Mouse (Mus musculus): ENCODE results near the gene Cckbr.
"Not testable (repeated sequence)": the region's sequence is repeated elsewhere in the genome, so short reads cannot be mapped to it uniquely, and the experiment has no call there.

Cckbr gene

DNA sequence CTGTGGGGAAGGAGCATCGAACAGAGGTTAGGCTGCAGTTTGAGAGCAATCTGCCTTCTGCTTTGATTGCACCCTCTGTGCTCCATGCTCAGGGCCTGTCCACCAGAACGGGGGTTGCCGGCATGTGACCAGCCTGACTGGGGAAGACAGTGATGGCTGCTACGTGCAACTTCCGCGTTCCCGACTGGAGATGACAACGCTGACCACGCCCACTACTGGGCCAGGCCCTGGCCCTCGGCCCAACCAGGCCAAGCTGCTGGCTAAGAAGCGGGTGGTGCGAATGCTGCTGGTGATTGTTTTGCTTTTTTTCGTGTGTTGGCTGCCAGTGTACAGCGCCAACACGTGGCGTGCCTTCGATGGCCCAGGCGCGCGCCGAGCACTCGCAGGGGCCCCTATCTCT is 9.3 kb downstream of the Cckbr start:
- DNase-seq (ENCODE audit: low read depth in 1 of 2, low spot score in 2 of 2): no peak

DNA sequence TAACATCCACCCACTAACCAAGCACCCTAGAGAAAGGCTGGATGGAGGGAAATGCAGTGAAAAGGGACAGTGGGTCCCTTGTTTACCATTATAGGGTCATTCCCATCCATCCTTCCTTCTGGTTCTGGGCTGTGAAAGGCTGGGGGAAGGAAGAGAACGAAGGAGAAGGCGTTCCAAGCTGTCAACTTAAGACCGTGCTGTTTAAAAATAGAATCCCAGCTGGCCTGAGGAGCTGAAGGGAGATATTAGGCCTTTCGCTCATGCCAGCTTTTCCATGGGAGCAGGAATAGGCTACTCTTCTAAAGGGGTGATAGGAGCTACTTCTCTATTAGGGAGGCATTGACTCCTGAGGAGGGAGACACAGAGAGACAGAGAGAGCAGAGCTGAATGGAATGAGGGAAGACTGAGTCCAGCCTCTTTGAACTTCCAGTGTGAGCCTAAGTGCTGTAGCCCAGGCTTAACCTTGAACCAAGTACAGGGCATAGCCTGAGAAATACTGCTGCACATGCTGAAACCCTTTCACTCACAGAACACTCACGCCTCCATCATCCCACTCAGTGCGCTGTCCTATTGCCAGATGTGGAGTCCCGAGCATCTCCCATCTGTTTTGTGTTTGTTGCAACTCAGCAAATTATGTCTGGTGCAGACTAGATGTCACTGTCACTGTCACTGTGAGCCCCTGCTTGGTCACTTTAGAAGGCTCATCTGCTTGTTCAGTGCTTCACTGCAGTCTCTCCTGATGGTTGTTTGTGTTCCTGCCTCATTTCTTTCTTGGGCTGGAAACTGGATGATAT is 12.6 kb downstream of the Cckbr start:
- DNase-seq (ENCODE audit: low read depth in 1 of 2, low spot score in 2 of 2): no peak

DNA sequence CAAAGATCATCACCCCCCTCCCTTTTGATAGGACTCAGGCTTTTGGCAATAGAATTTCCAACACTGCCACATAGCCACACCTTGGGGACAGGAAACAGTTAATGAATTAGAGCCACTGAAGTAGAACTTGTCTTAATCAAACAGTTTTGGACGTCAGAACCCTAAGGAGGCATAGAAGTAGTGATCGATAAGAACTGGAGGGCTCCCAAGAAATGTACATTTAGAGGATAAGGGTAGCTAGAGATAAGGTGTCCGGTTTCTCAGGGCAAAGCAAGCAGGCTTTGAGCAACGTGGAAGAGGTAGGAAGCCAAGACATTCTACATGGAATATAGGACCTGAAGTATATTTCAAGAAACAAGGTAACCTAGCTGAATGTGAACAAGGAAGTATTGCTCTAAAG is 15.9 kb downstream of the Cckbr start:
- no peak for DNase-seq (ENCODE audit: low read depth in 1 of 2, low spot score in 2 of 2)

DNA sequence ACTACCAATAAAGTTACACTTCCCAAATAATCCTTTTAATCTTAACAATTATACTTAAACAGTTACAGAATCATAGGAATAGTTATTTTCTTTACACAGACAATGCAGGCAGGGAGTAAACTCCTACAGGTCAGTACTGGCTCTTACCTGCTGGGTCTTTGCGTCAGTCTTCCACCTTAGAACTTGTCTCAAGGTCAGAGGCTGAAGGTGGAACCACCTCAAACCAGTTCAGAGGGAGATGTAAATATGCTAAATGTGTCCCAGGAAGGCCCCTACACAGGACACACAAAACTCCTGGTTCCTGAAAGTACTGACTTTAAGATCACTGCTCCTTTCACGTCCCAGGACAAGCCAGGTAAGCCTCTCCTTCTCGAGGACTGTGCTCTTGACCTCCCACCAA is 19.5 kb downstream of the Cckbr start:
- DNase-seq (ENCODE audit: low read depth in 1 of 2, low spot score in 2 of 2): no peak

DNA sequence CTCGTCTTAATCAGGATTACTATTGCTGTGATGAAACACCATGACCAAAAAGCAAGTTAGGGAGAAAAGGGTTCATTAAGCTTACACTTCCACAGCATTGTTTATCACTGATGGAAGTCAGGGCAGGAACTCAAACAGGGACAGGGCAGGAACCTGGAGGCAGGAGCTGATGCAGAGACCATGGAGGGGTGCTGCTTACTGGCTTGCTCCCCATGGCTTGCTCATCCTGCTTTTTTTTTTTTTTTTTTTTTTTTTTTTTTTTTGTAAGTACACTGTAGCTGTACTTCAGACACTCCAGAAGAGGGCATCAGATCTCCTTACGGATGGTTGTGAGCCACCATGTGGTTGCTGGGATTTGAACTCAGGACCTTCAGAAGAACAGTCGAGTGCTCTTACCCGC is 27.8 kb downstream of the Cckbr start:
- DNase-seq (ENCODE audit: low read depth in 1 of 2, low spot score in 2 of 2): not testable (repeated sequence)

DNA sequence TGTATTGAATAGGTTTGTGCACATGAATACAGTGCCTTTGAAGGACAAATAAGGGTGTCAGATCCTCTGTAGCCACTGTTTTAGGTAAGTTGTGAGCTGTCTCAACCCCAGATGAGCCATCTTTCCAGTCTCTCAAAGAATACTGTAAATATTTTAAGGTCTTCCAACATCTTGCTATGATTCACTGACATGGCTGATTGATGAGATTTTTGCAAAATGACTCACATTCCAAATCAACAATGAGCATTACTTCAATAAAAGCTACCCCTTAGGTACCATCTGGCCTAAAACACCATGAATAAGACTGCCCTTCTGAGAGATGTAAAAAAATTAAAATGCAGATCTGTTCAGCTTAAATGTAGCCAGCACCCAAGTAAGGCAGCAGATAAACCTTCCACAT is 33.0 kb downstream of the Cckbr start:
- no peak for DNase-seq (ENCODE audit: low read depth in 1 of 2, low spot score in 2 of 2)

DNA sequence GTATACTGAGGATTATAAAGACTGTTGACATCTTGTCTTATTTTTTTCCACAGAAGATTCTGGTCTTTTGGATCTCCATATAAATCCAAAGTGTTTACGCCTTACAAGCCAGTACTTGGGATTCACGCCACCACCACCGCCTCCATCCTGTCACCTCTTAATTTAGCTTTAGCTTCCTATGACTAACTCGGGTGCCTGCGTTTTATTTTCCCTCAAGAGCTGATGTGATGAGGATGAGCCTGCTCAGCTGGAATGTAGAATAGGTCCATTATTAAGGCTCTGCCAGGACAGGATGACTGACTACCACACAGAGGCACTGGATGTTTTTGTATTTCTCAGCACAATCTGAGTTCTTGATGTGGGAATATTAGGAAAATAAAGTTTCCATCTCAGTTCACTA is 40.0 kb downstream of the Cckbr start:
- DNase-seq (ENCODE audit: low read depth in 1 of 2, low spot score in 2 of 2): not testable (repeated sequence)

DNA sequence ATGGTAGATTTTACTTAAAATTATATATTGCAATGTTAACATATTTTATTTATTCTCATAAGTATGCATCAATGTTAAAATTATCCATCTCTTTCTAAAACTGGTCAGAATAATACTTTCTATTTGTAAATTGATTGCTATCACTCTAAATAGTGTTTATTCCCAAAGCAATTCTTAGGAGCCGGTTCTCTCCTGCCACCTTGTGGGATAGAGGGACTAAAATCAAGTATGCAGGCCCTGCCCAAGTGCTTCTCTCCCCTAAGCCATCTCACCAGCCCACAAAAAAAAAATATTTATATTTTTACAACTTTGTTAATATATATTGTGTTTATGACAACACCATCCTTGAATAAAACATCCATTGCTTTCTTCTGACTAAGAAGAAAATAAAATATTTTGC is 47.1 kb downstream of the Cckbr start:
- DNase-seq (ENCODE audit: low read depth in 1 of 2, low spot score in 2 of 2): no peak

DNA sequence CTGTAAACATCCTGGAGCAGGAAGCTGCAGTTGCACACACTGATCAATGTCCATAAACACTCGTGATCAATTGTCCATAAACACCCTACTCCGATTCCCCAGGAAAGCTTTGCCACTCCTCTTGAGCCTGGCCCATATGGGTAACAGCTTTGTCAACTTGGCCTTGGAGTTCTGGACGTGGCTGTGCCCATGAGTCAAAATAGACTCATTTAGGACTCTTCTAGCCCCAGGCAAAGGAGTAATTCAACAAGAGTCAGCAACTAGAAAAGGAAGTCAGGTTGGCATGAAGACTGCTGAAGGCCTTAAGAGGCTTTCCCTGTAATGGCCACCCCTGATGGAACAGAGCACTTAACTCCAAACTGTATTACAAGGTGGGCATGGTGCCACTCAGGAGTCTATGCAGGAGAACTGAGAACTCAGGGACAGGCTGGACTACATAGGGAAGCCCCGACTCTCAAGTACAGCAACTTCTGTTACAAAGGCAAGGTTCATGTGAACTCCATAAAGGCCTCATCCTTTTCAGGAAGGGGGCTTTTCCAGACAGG is 49.3 kb downstream of the Cckbr start:
- no peak for DNase-seq (ENCODE audit: low read depth in 1 of 2, low spot score in 2 of 2)

DNA sequence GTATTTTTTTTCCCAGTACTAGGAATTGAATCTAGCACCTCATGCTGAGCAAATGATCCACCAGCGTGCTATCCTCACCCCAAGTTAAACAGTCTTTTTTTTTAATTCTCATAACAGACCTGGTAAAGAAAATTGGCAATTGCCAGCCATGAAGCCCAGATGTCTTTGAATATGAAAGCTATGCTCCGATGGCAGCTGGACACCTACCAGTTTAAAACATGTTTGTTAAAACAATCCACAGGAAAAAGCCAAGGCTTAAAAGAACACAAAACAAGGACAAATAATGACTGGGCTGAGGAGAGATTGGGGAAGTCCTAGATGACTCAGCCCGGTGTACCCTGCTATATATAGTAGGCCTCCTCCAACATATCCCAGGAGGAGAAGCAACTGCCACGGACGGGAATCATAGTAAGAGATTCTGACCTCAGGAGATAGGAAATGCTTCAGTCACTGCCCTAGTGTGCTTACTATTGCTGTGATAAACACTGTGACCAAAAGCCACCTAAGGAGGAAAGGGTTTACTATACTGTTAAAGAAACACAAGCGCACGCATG is 49.9 kb downstream of the Cckbr start:
- DNase-seq (ENCODE audit: low read depth in 1 of 2, low spot score in 2 of 2): no peak

DNA sequence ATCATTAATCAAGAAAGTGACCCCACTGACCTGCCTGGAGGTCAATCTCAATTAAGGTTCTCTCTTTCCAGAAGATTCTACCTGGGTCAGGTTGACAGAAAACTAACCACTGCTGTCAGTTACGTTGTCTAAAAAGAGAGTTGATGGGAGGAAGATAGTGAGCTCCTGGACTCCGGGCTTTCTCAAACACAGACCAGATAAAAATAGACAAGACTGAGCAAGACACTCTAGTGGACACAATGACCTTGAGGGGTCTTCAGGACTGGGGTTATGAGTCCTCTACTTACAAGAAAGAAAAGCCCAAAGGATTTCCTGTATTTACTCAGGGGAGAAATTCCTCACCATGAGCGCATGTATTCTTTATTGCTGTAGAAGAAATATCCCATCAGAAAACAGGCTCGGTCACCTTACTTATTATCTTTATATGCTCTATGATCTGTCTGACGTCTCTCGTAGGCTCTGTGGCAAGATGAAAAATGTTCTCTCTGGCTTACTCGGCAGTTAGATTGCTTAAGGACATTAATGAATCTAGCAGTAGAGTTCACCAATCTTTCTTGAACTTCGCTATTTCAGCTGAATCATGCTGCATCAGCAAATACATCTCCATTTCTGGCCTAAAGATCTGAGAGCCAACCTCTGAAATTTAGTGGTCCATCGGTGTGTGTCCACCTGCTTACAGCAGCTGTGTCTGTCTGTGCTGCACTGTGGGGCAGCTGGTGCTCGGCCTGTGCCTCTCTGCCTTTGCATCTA is 51.3 kb downstream of the Cckbr start:
- no peak for DNase-seq (ENCODE audit: low read depth in 1 of 2, low spot score in 2 of 2)

DNA sequence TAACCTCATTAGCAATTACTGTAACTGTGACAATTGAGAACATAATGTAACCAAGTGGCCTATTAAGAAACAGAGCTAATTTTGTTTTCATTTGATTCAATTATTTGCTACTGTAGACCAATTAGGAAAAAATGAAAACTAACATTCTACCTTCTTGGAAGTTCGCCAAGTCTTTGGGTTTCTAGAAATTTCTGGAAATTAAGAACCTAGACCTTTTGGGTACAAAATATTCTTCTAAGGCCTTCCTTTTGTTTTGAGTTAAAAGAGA is 51.8 kb downstream of the Cckbr start:
- no peak for DNase-seq (ENCODE audit: low read depth in 1 of 2, low spot score in 2 of 2)

DNA sequence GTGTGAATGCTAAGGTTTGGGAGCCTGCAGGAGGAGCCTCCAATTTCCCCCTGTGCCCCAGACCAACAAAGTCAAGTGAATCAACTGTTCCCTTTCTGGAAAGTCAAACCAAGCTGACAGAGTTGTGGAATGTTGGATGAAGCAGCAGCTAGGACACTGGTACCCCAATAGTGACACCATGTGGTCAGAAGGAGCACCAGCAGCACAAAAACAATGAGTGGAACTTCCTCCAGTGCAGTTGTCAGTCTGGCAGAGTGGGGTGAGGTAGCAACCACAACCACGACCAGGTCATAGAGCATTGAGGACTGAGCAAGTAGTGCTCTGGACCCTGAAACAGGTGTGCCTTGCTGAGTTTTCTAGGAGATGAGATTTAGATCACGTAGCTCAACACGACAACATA is 52.3 kb downstream of the Cckbr start:
- DNase-seq (ENCODE audit: low read depth in 1 of 2, low spot score in 2 of 2): no peak

DNA sequence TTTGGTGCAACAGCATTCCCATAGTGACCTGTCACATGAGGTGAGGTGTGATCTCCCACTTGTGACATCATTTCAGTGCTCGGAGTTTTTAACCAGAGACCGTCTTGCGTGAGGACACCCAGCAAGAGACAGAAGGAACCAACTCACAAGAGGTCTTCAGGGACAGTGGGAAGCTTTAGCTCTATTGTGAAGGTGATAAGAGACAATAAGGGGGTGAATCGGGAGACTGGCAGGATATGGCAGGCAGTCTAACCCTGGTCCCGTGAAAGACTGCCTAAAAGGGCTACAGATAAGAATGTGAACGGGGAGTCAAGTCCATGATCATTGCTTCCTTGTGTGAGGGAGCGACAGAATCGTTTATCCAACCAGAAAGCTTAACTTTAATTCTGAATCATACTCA is 52.8 kb downstream of the Cckbr start:
- DNase-seq (ENCODE audit: low read depth in 1 of 2, low spot score in 2 of 2): no peak

DNA sequence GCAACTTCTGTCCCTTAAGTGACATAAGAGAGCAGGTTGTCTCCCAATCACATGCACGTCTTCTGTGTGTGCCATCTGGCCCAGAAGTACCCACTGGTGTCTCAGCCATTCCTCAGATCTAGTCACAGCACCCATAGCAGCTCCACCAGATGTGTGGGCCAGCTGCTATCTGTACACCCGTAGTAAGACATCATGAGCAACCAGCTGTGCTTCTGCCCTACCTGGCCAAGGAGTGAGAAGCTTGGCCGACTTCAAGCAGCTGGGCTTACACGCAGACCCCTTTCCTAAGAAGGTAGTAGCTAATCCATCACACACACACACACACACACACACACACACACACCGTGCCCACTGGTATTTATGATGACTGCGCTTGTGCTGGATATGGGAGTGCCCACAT is 53.7 kb downstream of the Cckbr start:
- DNase-seq (ENCODE audit: low read depth in 1 of 2, low spot score in 2 of 2): no peak

DNA sequence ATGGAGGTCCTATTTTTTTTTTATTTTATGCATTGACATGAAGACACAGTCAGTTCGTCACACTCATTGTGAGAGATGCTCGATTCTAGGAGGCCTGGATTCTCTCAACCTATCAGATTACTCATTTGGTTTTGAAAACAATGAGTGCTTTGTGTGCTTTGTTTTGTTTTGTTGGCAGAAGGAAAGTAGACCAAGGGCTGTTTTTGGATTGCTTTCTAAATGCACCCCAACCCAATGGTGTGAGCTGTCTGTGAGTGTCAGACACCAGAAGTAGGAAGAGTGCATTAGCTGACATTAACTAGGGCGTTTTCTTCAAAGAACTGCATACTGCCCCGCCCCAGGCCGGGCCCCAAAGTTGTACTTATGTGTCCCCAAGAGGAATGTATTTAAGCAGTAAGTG is 54.5 kb downstream of the Cckbr start:
- DNase-seq (ENCODE audit: low read depth in 1 of 2, low spot score in 2 of 2): no peak

DNA sequence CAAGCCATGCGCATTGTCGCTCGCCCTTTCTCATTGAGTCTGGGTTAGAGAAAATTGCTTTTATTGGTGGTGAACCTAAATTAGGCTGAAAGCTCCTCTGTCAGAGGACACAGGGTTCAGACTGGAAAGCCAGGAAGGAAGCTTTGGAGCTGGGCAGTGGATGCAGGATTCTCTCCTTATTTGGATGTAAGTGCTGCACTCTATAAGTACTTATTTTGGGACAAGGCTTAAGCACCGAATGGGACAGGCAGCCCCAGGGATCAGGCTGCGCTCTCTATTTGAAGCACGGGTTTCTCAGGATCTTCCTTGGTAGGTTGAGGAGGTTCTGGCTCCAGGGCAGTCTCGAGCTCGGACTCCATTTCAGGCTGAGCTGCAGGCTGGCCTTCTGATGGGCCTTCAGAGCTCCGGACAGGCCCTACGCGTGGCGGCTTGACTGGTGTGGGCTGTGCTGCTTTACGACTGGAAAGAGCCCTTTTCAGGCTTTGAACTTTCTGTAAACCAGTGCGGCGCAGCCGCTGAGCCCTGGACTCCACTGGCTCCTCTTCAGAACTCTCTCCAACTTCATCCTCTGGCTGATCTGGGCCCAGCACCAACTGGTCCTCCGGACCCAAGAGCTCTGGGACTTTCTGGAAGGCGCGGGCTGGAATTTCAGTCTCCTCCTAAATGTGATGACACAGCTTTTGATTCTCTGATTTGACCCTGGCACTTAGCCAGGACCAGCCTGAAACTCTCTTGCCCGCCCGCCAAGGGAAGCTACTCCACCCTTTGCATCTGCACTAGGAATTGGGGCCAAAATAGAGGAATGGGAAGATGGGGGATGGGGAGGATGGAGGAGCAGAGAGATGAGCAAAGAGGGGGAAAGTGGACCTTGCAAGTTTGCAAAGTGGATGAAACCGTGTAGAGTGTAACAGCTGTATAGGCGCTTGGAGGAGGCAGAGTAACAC is 55.3 kb downstream of the Cckbr start:
- no peak for DNase-seq (ENCODE audit: low read depth in 1 of 2, low spot score in 2 of 2)

DNA sequence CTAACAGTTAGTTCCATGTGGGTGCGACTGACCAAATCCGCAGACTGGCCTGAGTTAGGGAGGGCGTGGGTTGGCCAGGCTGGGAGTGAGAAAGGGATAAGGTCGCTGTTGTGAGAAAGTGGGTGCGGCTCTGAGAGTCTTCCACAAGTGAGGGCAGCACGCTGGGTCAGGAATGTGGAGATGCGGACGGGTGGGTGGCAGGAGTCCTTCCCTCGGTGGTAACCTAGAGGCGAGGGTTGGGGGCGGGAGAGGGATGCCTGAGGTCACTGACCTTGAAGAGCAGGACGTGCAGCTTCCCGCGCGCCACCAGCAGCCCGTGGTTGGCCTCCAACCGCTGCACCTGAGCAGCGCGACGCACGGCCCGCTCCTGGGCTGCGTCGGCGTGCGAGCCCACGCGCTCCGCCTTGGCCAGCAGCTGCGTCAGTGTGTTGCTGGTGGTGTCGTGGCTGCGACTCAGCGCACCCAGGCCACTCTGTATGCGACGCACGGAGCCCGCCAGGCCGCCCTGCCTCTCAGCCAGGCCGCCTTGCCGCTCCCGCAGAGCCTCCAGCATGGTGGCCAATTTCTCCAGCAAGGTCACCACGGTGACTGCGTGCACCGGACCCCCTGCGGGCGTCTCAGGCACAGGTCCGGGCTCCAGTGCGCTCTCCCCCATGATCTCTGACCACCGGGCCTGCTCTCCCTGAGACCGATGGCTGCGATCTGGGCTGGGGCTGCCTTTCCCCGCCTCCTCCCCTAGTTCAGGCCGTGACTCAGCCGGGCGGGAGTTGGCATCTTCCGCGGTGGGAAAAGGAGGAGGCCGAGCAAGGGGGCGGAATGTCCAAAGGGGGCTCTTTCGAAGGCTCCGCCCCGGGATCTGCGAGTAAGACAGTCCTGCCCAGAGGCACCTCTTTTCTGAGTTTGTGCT is 56.2 kb downstream of the Cckbr start, which contains the start of gene Cavin3:
Cavin3 (minus strand) TSS at position 796 of the 907 bp plus-strand sequence.
- DNase-seq (ENCODE audit: low read depth in 1 of 2, low spot score in 2 of 2): no peak

DNA sequence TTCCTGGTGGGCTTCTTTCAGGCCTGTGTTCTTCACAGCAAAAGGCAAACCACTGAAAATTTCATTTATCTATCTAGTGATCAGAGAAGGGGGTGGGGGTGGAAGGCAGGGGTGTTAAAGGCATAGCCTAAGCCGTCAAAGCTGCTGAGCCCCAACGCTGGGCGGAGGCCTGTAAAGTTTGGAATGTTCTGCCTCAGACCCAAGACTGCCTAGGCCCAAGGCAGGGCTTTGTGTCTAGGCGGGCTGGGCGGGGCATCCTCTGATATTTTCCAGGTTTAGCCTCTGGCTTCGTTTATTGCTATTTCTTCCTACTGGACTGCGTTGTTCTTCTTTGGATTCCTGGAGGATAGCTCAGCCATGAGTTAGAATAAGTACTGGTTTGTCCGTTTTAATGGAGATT is 56.9 kb downstream of the Cckbr start:
- no peak for DNase-seq (ENCODE audit: low read depth in 1 of 2, low spot score in 2 of 2)

DNA sequence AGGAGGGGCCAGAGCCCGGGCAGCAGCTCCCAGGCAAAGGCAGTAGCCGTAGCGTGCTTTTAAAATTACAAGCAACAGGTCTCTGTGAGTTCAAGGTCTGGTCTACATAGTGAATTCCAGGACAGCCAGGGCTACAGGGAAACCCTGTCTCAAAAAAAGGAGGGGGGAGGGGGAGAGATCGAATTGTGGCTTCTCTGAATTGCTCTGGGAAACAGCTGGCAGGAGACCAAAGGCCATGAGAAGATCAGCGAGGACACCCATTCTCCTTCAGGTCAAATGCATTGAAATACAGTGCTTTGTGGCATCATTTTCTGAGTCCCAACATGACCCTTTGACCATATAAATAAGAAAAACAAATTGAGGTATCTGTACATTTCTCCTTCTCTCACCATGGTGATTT is 59.5 kb downstream of the Cckbr start:
- DNase-seq (ENCODE audit: low read depth in 1 of 2, low spot score in 2 of 2): no peak

Data from monocyte, adult 2 months (primary cell).